Mouse (Mus musculus) CD4-positive, CD25-positive, alpha-beta regulatory T cell, adult 9 weeks (primary cell): ENCODE measurements around the gene Cd300ld4. TPM values are rescaled to one million over a fixed set of nuclear protein-coding genes. Genes with fewer than 3 reads are reported as not detected.

Experiments
- polyA plus RNA-seq: library from polyadenylated mRNA; unstranded; fragments of 100-300 nt; shearing (Covaris generic); gene quantifications from one replicate; pipeline ENCODE4 v1.2.1, GENCODE M21; 2017

Gene Cd300ld4
- not detected for polyA plus RNA-seq

GRCm38 (mm10) chr11:115026912-115027311, at the start of gene Cd300ld4:
Gene Cd300ld4, minus strand, starts transcription at chr11:115027012.

GRCm38 (mm10) chr11:115062077-115062476, 35.3 kb upstream of the Cd300ld4 start, which contains the start of gene Cd300e:
Gene Cd300e, minus strand, starts transcription at chr11:115062177.

DNA sequence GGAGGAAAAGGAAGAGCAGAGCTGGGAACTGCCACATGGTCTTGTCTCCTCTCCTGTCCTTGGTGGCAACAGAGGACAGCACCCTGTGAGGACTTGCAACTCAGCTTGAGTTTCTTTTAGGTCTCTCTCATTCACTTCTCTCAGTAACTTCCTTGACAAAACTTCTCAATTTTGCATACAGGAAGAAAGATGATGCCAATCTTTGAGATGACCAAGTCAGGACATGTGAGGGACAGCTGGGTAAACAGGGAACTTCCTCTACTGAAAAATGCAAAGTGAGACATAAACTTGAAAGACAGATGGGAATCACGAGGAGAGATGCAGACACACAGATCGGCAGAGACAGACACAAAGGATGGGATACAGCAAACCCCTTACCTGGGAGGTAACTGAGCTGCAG, 21.4 kb upstream of the Cd300ld4 start, which contains the start of gene Cd300ld3:
Gene Cd300ld3, minus strand, starts transcription at position 151 of the 400 bp plus-strand sequence.

DNA sequence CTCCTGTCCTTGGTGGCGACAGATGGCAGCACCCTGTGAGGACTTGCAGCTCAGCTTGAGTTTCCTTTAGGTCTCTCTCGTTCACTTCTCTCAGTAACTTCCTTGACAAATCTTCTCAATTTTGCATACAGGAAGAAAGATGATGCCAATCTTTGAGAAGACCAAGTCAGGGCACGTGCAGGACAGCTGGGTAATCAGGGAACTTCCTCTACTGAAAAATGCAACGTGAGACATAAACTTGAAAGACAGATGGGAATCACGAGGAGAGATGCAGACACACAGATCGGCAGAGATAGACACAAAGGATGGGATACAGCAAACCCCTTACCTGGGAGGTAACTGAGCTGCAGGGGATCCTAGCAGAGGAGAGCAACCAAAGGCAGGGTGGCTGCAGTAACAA, 10.9 kb upstream of the Cd300ld4 start, which contains the start of gene Cd300ld5:
Gene Cd300ld5, minus strand, starts transcription at position 101 of the 400 bp plus-strand sequence.

DNA sequence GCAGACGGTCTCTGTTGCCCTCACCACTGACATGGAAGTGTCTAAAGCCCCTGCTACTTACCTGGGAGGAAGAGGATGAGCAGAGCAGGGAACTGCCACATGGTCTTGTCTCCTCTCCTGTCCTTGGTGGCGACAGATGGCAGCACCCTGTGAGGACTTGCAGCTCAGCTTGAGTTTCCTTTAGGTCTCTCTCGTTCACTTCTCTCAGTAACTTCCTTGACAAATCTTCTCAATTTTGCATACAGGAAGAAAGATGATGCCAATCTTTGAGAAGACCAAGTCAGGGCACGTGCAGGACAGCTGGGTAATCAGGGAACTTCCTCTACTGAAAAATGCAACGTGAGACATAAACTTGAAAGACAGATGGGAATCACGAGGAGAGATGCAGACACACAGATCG, 10.7 kb downstream of the Cd300ld4 start, which contains the start of gene Cd300ld2:
Gene Cd300ld2, minus strand, starts transcription at position 101 of the 400 bp plus-strand sequence.

GRCm38 (mm10) chr11:115001474-115002040, 25.3 kb downstream of the Cd300ld4 start, which contains the start of gene Cd300c2:
Gene Cd300c2, minus strand, starts transcription at chr11:115001880.

GRCm38 (mm10) chr11:114989793-114990192, 37.0 kb downstream of the Cd300ld4 start, which contains the start of gene Cd300ld:
Gene Cd300ld, minus strand, starts transcription at chr11:114989922.

Other genes with a start within 250 kb of the Cd300ld4 start
- gene Btbd17, start 231.1 kb downstream of the Cd300ld4 start, polyA plus RNA-seq: not detected
- gene Gpr142, start 228.1 kb downstream of the Cd300ld4 start, polyA plus RNA-seq: not detected
- 0.21 TPM for gene Gprc5c, start 175.9 kb downstream of the Cd300ld4 start, polyA plus RNA-seq
- 0.41 TPM for gene Cd300a, start 137.0 kb downstream of the Cd300ld4 start, polyA plus RNA-seq
- not detected for gene Cd300lb, start 92.6 kb downstream of the Cd300ld4 start, polyA plus RNA-seq
- not detected for gene Cd300c, start 57.9 kb downstream of the Cd300ld4 start, polyA plus RNA-seq
- gene Cd300ld, start 37.1 kb downstream of the Cd300ld4 start, polyA plus RNA-seq: not detected
- 0.30 TPM for gene Cd300c2, start 25.1 kb downstream of the Cd300ld4 start, polyA plus RNA-seq
- gene Cd300ld2, start 10.8 kb downstream of the Cd300ld4 start, polyA plus RNA-seq: not detected
- not detected for gene Cd300ld5, start 10.8 kb upstream of the Cd300ld4 start, polyA plus RNA-seq
- gene Cd300ld3, start 21.4 kb upstream of the Cd300ld4 start, polyA plus RNA-seq: not detected
- gene Cd300e, start 35.2 kb upstream of the Cd300ld4 start, polyA plus RNA-seq: not detected
- gene Rab37, start 64.4 kb upstream of the Cd300ld4 start, polyA plus RNA-seq: 238 TPM
- gene Cd300lf, start 107.0 kb upstream of the Cd300ld4 start, polyA plus RNA-seq: 0.58 TPM
- 407 TPM for gene Slc9a3r1, start 136.3 kb upstream of the Cd300ld4 start, polyA plus RNA-seq
- gene Tmem104, start 160.5 kb upstream of the Cd300ld4 start, polyA plus RNA-seq: 16.5 TPM
- gene Nat9, start 160.8 kb upstream of the Cd300ld4 start, polyA plus RNA-seq: 14.4 TPM
- not detected for gene Grin2c, start 240.2 kb upstream of the Cd300ld4 start, polyA plus RNA-seq